Comparison of ENCODE assay signal across 8 mouse cellular contexts in the genomic region with DNA sequence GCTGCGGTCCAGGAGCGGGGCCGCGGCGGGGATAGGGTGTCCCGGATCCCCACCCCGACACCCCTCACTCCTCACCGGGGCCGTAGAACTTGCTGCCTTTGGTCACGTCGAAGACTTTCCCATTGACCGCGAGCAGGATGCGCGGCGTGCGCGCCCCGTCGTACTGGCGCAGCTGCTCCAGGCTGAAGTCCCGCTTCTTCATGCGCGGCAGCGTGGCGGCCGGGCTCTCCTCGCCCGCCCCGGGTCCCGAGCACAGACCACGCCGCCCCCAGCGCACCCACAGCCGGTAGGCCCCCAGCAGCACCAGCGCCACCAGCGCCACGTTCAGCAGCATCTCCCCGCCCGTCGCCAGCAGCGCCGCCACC. TPM values are rescaled to one million over a fixed set of nuclear protein-coding genes. Genes with fewer than 3 reads are reported as not detected.
DNase-seq lines count a peak whose midpoint lies in the region; ATAC-seq and TF ChIP-seq lines count a peak whose summit lies in the region.

No protein-coding gene starts in this region.

- H3K4me3 ChIP-seq in kidney, postnatal 0 days (replicated peaks; ENCODE audit: low read depth, low read length), result peak overlapping the region; percentile 90
- H3K4me3 ChIP-seq in bone marrow macrophage, adult 2 months (ENCODE audit: insufficient read depth, low read length), result peak overlapping the region; percentile 96
- H3K4me3 ChIP-seq in hindbrain, embryonic 11.5 days (ENCODE audit: low read depth, low read length), result peak overlapping the region; percentile 88
- H3K4me3 ChIP-seq in midbrain, embryonic 10.5 days, result peak overlapping the region; percentile 92

- H3K9ac ChIP-seq in kidney, postnatal 0 days (ENCODE audit: low read depth, low read length), result peak overlapping the region; percentile 82
- peak overlapping the region; percentile 80 for H3K9ac ChIP-seq in hindbrain, embryonic 11.5 days (ENCODE audit: low read depth, low read length)

- no peaks in the 10 kb centered on the region for H3K9me3 ChIP-seq in kidney, postnatal 0 days (replicated peaks; ENCODE audit: low read length)
- H3K9me3 ChIP-seq in hindbrain, embryonic 11.5 days (ENCODE audit: control insufficient read depth, low read length), result no peaks in the 10 kb centered on the region
- H3K9me3 ChIP-seq in midbrain, embryonic 10.5 days (replicated peaks), result no peaks in the 10 kb centered on the region

- peaks cover 7% of the 10 kb centered on the region; the same call in 1 of the 2 replicates for H3K4me1 ChIP-seq in kidney, postnatal 0 days (replicated peaks; ENCODE audit: insufficient read depth, low read length)
- peaks cover 12% of the 10 kb centered on the region for H3K4me1 ChIP-seq in bone marrow macrophage, adult 2 months (ENCODE audit: control insufficient read depth, insufficient read depth, low read length)
- H3K4me1 ChIP-seq in hindbrain, embryonic 11.5 days (replicated peaks; ENCODE audit: control insufficient read depth, insufficient read depth, low read length), result 0 out of 2 replicates have a peak, but pooled peaks cover 6% of the 10 kb centered on the region
- H3K4me1 ChIP-seq in midbrain, embryonic 10.5 days, result peaks cover 40% of the 10 kb centered on the region

- H3K36me3 ChIP-seq in kidney, postnatal 0 days (ENCODE audit: insufficient read depth, low read length), result no peaks in the 10 kb centered on the region
- no peaks in the 10 kb centered on the region for H3K36me3 ChIP-seq in hindbrain, embryonic 11.5 days (ENCODE audit: control insufficient read depth, insufficient read depth, low read length)
- H3K36me3 ChIP-seq in midbrain, embryonic 10.5 days, result 0 out of 2 replicates have a peak, but pooled peaks cover 4% of the 10 kb centered on the region

- under 1% methylated on average over 41 of the region's 43 CpGs for WGBS in kidney, postnatal 0 days
- 0% methylated on average over 42 of the region's 43 CpGs for WGBS in hindbrain, embryonic 11.5 days
- under 1% methylated on average over 43 of the region's 43 CpGs for WGBS in midbrain, embryonic 10.5 days

- DNase-seq in kidney, postnatal 0 days (ENCODE audit: low spot score), result no peak
- no peak for DNase-seq in kidney, adult 8-10 months
- DNase-seq in hindbrain, embryonic 11.5 days (ENCODE audit: low spot score), result no peak
- no peak for DNase-seq in midbrain, embryonic 10.5 days (ENCODE audit: low spot score)
- DNase-seq in right cerebral cortex, postnatal 4 days, result no peak
- no peak for DNase-seq in urinary bladder, postnatal 25 days (ENCODE audit: low spot score)
- no peak for DNase-seq in cerebellum, postnatal 14 days

- no peaks in the 10 kb centered on the region for H3K27me3 ChIP-seq in kidney, postnatal 0 days (ENCODE audit: insufficient read depth, low read length)
- H3K27me3 ChIP-seq in hindbrain, embryonic 11.5 days (ENCODE audit: control insufficient read depth, insufficient read depth, low read length), result no peaks in the 10 kb centered on the region
- no peaks in the 10 kb centered on the region for H3K27me3 ChIP-seq in midbrain, embryonic 10.5 days (ENCODE audit: low read depth, poor library complexity, severe bottlenecking)

- ATAC-seq in kidney, postnatal 0 days (replicated peaks; ENCODE audit: low FRiP score, low read depth), result peak; percentile 29
- peak; percentile 53 for ATAC-seq in hindbrain, embryonic 11.5 days (ENCODE audit: low FRiP score)

- no peak for TF ChIP-seq POLR2A in bone marrow macrophage, adult 2 months (IDR thresholded peaks at IDR 0.05; ENCODE audit: borderline replicate concordance, low read depth, low read length)

- TF ChIP-seq CTCF in kidney, postnatal 0 days (IDR thresholded peaks at IDR 0.05; ENCODE audit: low read depth), result no peak
- no peak for TF ChIP-seq CTCF in bone marrow macrophage, adult 2 months (IDR thresholded peaks at IDR 0.05; ENCODE audit: low read depth, low read length)

- H3K27ac ChIP-seq in kidney, postnatal 0 days, result peak overlapping the region; percentile 78
- H3K27ac ChIP-seq in bone marrow macrophage, adult 2 months (ENCODE audit: insufficient read depth, low read depth, low read length), result peak overlapping the region; percentile 14
- H3K27ac ChIP-seq in hindbrain, embryonic 11.5 days (ENCODE audit: low read depth, low read length), result peak overlapping the region; percentile 67
- H3K27ac ChIP-seq in midbrain, embryonic 10.5 days (replicated peaks), result peak overlapping the region; percentile 96

- H3K4me2 ChIP-seq in kidney, postnatal 0 days (ENCODE audit: low read length), result peak overlapping the region; percentile 97
- H3K4me2 ChIP-seq in hindbrain, embryonic 11.5 days (replicated peaks; ENCODE audit: low read depth, low read length), result peak overlapping the region; percentile 74

RNA-seq across cellular contexts. Expression of gene Pgrmc2, which starts 0.3 kb away (rescaled TPM):
- polyA plus RNA-seq in kidney, postnatal 0 days (2015; fragmentation: Nextera tagmentation; extraction: Ambion mirVana), result 35.8 and 36.0 TPM in 2 replicates
- 40.2 and 42.7 TPM in 2 replicates for polyA plus RNA-seq in bone marrow macrophage, adult 2 months (2012; ENCODE audit: insufficient read depth, insufficient read length, missing spikeins)
- 25.4 and 25.9 TPM in 2 replicates for polyA plus RNA-seq in hindbrain, embryonic 11.5 days (2014; fragmentation: Nextera tagmentation; extraction: Ambion mirVana)
- polyA plus RNA-seq in midbrain, embryonic 10.5 days (2016; fragmentation: Nextera tagmentation; extraction: Ambion mirVana), result 31.2 and 34.3 TPM in 2 replicates

Comparison
In these comparisons a context has a peak if more than half of its experiments do, and no peak if none do; other contexts are left out.
1. H3K27ac ChIP-seq: peak in every context shown above with its lines; median percentile 96 in midbrain, embryonic 10.5 days; 78 in kidney, postnatal 0 days; 67 in hindbrain, embryonic 11.5 days; 14 in bone marrow macrophage, adult 2 months.